Mouse (Mus musculus): ENCODE measurements around the gene E2f1.

Gene E2f1

GRCm38 (mm10) chr2:154569836-154570286 lies at the start of gene E2f1:
TSS of gene E2f1 (minus strand) at chr2:154569892.
- DNase-seq (ENCODE audit: low read depth) = peak; percentile 82

- no peak for DNase-seq (ENCODE audit: low read depth)
Observed at GRCm38 (mm10) chr2:154617061-154617460, 47.4 kb upstream of the E2f1 start.

GRCm38 (mm10) chr2:154615674-154616073 lies 46.0 kb upstream of the E2f1 start:
- DNase-seq (ENCODE audit: low read depth) = no peak

- DNase-seq (ENCODE audit: low read depth) = no peak
Observed at GRCm38 (mm10) chr2:154614841-154615576, 45.3 kb upstream of the E2f1 start.

- peak; percentile 46 for DNase-seq (ENCODE audit: low read depth)
Observed at GRCm38 (mm10) chr2:154613118-154614115, 43.7 kb upstream of the E2f1 start, which contains the start of the genes Zfp341 and 4930519P11Rik. TSS of gene Zfp341 (plus strand) at chr2:154613297. TSS of gene 4930519P11Rik (minus strand) at chr2:154613437.

GRCm38 (mm10) chr2:154609050-154609767 lies 39.5 kb upstream of the E2f1 start:
- no peak for DNase-seq (ENCODE audit: low read depth)

GRCm38 (mm10) chr2:154606965-154607364 lies 37.3 kb upstream of the E2f1 start:
- no peak for DNase-seq (ENCODE audit: low read depth)

GRCm38 (mm10) chr2:154604156-154604555 lies 34.5 kb upstream of the E2f1 start:
- DNase-seq (ENCODE audit: low read depth) = no peak

- peak; percentile 96 for DNase-seq (ENCODE audit: low read depth)
Observed at GRCm38 (mm10) chr2:154603638-154604153, 34.0 kb upstream of the E2f1 start, which contains the start of gene Pxmp4. TSS of gene Pxmp4 (minus strand) at chr2:154603708.

GRCm38 (mm10) chr2:154603007-154603637 lies 33.4 kb upstream of the E2f1 start:
- no peak for DNase-seq (ENCODE audit: low read depth)

- no peak for DNase-seq (ENCODE audit: low read depth)
Observed at GRCm38 (mm10) chr2:154601324-154601723, 31.6 kb upstream of the E2f1 start.

GRCm38 (mm10) chr2:154600586-154600985 lies 30.9 kb upstream of the E2f1 start:
- DNase-seq (ENCODE audit: low read depth) = no peak

- no peak for DNase-seq (ENCODE audit: low read depth)
Observed at GRCm38 (mm10) chr2:154597399-154597798, 27.7 kb upstream of the E2f1 start.

GRCm38 (mm10) chr2:154595775-154596174 lies 26.1 kb upstream of the E2f1 start:
- DNase-seq (ENCODE audit: low read depth) = no peak

GRCm38 (mm10) chr2:154593025-154593424 lies 23.3 kb upstream of the E2f1 start:
- no peak for DNase-seq (ENCODE audit: low read depth)

GRCm38 (mm10) chr2:154591239-154591638 lies 21.5 kb upstream of the E2f1 start:
- no peak for DNase-seq (ENCODE audit: low read depth)

- DNase-seq (ENCODE audit: low read depth) = no peak
Observed at GRCm38 (mm10) chr2:154589051-154589450, 19.4 kb upstream of the E2f1 start.

GRCm38 (mm10) chr2:154586405-154586804 lies 16.7 kb upstream of the E2f1 start:
- DNase-seq (ENCODE audit: low read depth) = no peak

- DNase-seq (ENCODE audit: low read depth) = no peak
Observed at GRCm38 (mm10) chr2:154584931-154585601, 15.4 kb upstream of the E2f1 start.
